Mouse (Mus musculus) bone marrow, adult 2 months (tissue): ENCODE results near the gene Sema6c. TPM values are rescaled to one million over a fixed set of nuclear protein-coding genes. Genes with fewer than 3 reads are reported as not detected.

ENCODE experiments used
- H3K27ac ChIP-seq: fragments of 200-500 bp; 2 replicates; pipeline ENCODE4 v1.5.1; 2012; ENCODE audit warnings: low read depth, mild to moderate bottlenecking, control low read depth, inconsistent platforms, low read length; ENCODE audit not compliant: control insufficient read depth, poor library complexity, insufficient read depth
- H3K4me1 ChIP-seq: fragments of 200-500 bp; 2 replicates; pipeline ENCODE4 v1.6.1; 2011; ENCODE audit warnings: low read length; ENCODE audit not compliant: control insufficient read depth, insufficient read depth
- H3K4me3 ChIP-seq: fragments of 200-500 bp; replicated peaks from 2 replicates; pipeline ENCODE3; 2011; ENCODE audit warnings: mild to moderate bottlenecking, low read depth, low read length, control low read depth; ENCODE audit not compliant: control insufficient read depth
- CTCF ChIP-seq: fragments of 200-500 bp; IDR thresholded peaks from 2 replicates; pipeline ENCODE4 v1.5.1; 2011; ENCODE audit warnings: low read length, control low read depth; ENCODE audit not compliant: control insufficient read depth, insufficient read depth
- POLR2A ChIP-seq: fragments of 200-500 bp; IDR thresholded peaks from 2 replicates; pipeline ENCODE4 v1.6.1; 2011; ENCODE audit warnings: low read depth, mild to moderate bottlenecking, control low read depth, low read length, borderline replicate concordance; ENCODE audit not compliant: control insufficient read depth
- WGBS: fragments of 180-500 bp; shearing (Covaris S2); methylation state at CpG from one replicate; pipeline ENCODE4 v1.1.7; 2018; 5-methylcytosine and 5-hydroxymethylcytosine counted together
- polyA plus RNA-seq: library from polyadenylated mRNA; stranded (reverse); fragments of >200 nt; gene quantifications from 2 replicates; pipeline ENCODE4 v1.2.4, GENCODE M21; 2011; ENCODE audit warnings: low replicate concordance; ENCODE audit not compliant: missing spikeins, insufficient read depth, insufficient read length

Sema6c gene
- polyA plus RNA-seq, 1 experiment = 1.2 TPM

GRCm38 (mm10) chr3:95139586-95140288, 20.5 kb upstream of the Sema6c start:
- Histone ChIP-seq H3K27ac (peak overlapping the region; percentile 74; the same call in 1 of the 2 replicates), H3K4me1 (peaks cover 3% of the 10 kb centered on the region), H3K4me3 (peak overlapping the region; percentile 63)
- 53% methylated on average over 25 of the region's 25 CpGs for WGBS
- TF ChIP-seq POLR2A (no peak), CTCF (no peak)

GRCm38 (mm10) chr3:95140289-95140595, 20.0 kb upstream of the Sema6c start:
- TF ChIP-seq POLR2A (0 out of 2 replicates have a peak, but pooled peaks have one; percentile 12), CTCF (no peak)
- H3K4me3 ChIP-seq = peak overlapping the region; percentile 63
- H3K27ac ChIP-seq = peak overlapping the region; percentile 74
- H3K4me1 ChIP-seq = peaks cover 3% of the 10 kb centered on the region
- WGBS = 78% methylated on average over 18 of the region's 18 CpGs

DNA sequence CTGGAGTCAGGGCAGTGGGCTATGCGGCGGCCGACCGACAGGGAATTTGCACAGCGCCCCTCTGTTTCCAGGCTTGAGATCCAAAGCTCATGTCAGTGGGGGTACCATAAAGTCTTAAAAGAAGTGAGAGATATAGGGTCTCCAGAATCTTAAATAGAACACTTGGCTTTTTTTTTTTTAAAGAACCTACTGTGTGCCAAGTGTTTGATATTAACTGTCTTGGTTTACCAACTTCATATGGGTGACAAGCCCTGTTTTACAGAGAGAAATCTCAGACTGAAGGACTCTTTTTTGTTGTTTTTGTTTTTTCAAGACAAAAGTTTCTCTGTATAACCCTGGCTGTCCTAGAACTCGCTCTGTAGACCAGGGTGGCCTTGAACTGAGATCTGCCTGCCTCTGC, 19.5 kb upstream of the Sema6c start:
- peaks cover 3% of the 10 kb centered on the region for H3K4me1 ChIP-seq
- 88% methylated on average over 6 of the region's 6 CpGs for WGBS
- peak overlapping the region; percentile 81 for H3K4me3 ChIP-seq
- peak overlapping the region; percentile 96 for H3K27ac ChIP-seq
- TF ChIP-seq POLR2A = no peak
- TF ChIP-seq CTCF = no peak

- WGBS = 5% methylated on average over 9 of the region's 9 CpGs
- Histone ChIP-seq H3K4me3 (peak overlapping the region; percentile 81), H3K4me1 (peaks cover 3% of the 10 kb centered on the region), H3K27ac (peak overlapping the region; percentile 96)
- TF ChIP-seq CTCF = no peak
- peak; percentile 34; the same call in 1 of the 2 replicates for TF ChIP-seq POLR2A
Measured at GRCm38 (mm10) chr3:95141474-95141873, 18.8 kb upstream of the Sema6c start.

DNA sequence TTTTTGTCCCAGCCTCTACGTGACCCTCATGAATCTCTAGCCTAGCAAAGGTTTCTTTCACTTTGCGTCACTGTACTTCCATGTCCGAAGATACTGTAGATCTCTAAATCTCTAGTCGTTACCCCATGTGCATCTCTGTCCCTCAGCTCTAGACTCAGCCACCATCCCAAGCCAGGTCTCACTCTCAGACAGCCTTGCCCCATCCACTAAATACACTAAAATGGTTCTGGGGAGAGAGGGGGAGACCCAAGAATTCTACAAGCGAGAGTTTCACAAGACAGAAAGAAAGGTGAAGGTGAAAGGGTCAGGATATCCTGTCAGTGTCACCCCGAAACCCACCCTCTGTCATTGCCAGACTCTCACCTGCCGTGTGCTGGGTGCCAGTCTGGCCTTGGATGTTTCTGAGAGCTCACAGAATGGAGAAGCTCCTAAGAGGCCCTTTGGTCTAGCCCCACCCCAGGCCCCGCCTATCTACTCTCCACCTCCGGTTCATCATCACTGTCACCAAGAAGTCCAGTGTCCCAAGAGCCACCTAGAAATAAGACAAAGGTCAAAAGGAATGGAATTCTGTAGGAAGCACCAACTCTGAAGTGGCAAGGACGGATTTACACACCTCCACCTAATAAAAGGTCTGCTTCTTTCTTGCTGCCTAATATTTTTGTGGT, 18.2 kb upstream of the Sema6c start, which contains the start of gene Tnfaip8l2:
Tnfaip8l2 (minus strand) TSS at position 409 of the 665 bp plus-strand sequence.
- peaks cover 3% of the 10 kb centered on the region for H3K4me1 ChIP-seq
- H3K27ac ChIP-seq = peak within 1 kb of the TSS; percentile 96
- peak within 1 kb of the TSS; percentile 81 for H3K4me3 ChIP-seq
- TF ChIP-seq POLR2A (peak; percentile 46; the same call in 1 of the 2 replicates), CTCF (no peak)
- 19% methylated on average over 10 of the region's 10 CpGs for WGBS

GRCm38 (mm10) chr3:95142617-95143011, 17.6 kb upstream of the Sema6c start:
- H3K4me1 ChIP-seq = peaks cover 3% of the 10 kb centered on the region
- H3K27ac ChIP-seq = no peak overlapping the region; the same call in 1 of the 2 replicates
- H3K4me3 ChIP-seq = peak overlapping the region; percentile 9
- 10% methylated on average over 5 of the region's 5 CpGs for WGBS
- peak; percentile 98 for TF ChIP-seq CTCF
- 0 out of 2 replicates have a peak, but pooled peaks have one; percentile 27 for TF ChIP-seq POLR2A

DNA sequence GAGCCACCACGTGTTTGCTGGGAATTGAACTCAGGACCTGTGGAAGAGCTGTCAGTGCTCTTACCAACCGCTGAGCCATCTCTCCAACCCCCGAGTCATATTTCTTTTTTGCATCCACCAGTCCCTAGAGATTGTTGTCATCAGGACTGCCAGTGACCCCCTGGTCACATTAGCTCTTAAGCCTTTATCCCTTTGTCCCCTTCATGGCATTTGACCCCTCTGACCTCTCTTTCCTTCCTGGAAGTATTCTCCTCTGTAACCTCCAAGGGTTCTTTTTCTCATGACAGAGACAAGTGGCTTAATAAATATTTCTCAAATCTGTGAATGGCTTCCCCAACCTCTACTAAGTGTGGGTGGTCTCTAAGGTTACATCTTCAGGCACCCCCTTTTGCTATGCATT, 12.3 kb upstream of the Sema6c start:
- H3K4me3 ChIP-seq = no peak overlapping the region
- no peaks in the 10 kb centered on the region for H3K4me1 ChIP-seq
- TF ChIP-seq POLR2A (no peak), CTCF (no peak)
- no peak overlapping the region for H3K27ac ChIP-seq
- WGBS = 84% methylated on average over 3 of the region's 3 CpGs

GRCm38 (mm10) chr3:95153874-95154273, 6.4 kb upstream of the Sema6c start:
- TF ChIP-seq CTCF (peak; percentile 71), POLR2A (no peak)
- WGBS = 28% methylated on average over 4 of the region's 4 CpGs
- no peaks in the 10 kb centered on the region for H3K4me1 ChIP-seq
- no peak overlapping the region for H3K27ac ChIP-seq
- no peak overlapping the region for H3K4me3 ChIP-seq
